Mouse (Mus musculus) midbrain, embryonic 12.5 days (tissue): ENCODE results near the gene Gapt. TPM values are rescaled to one million over a fixed set of nuclear protein-coding genes. Genes with fewer than 3 reads are reported as not detected.
"Not testable (repeated sequence)": the region's sequence is repeated elsewhere in the genome, so short reads cannot be mapped to it uniquely, and the experiment has no call there.

ENCODE experiments used
- ATAC-seq: fragments of 200-750 bp; cut with Nextera tagmentation; 2 replicates; pipeline ENCODE4 v1.8.0; 2017; ENCODE audit warnings: low read depth, moderate TSS enrichment, moderate library complexity; ENCODE audit not compliant: low FRiP score
- H3K27ac ChIP-seq: fragments of 300-500 bp; sonication (generic); replicated peaks from 2 replicates; pipeline ENCODE4 v1.5.1; 2016; ENCODE audit warnings: mild to moderate bottlenecking
- H3K27me3 ChIP-seq: fragments of 300-500 bp; sonication (generic); 2 replicates; pipeline ENCODE4 v1.6.1; 2016; ENCODE audit warnings: mild to moderate bottlenecking
- H3K36me3 ChIP-seq: fragments of 300-500 bp; sonication (generic); 2 replicates; pipeline ENCODE4 v1.6.1; 2016
- H3K4me1 ChIP-seq: fragments of 300-500 bp; sonication (generic); 2 replicates; pipeline ENCODE4 v1.6.1; 2016
- H3K4me2 ChIP-seq: fragments of 300-500 bp; sonication (generic); replicated peaks from 2 replicates; pipeline ENCODE4 v1.6.1; 2016; ENCODE audit warnings: mild to moderate bottlenecking, moderate library complexity
- H3K4me3 ChIP-seq: fragments of 300-500 bp; sonication (generic); 2 replicates; pipeline ENCODE4 v1.5.1; 2016; ENCODE audit warnings: mild to moderate bottlenecking
- H3K9ac ChIP-seq: fragments of 300-500 bp; sonication (generic); replicated peaks from 2 replicates; pipeline ENCODE4 v1.6.1; 2016; ENCODE audit warnings: mild to moderate bottlenecking, moderate library complexity
- H3K9me3 ChIP-seq: fragments of 300-500 bp; sonication (generic); 2 replicates; pipeline ENCODE4 v1.6.1; 2016; ENCODE audit warnings: mild to moderate bottlenecking
- WGBS: fragments of 180-500 bp; shearing (Covaris S2); methylation state at CpG from one replicate; pipeline ENCODE4 v1.1.7; 2016; 5-methylcytosine and 5-hydroxymethylcytosine counted together
- polyA plus RNA-seq: library from polyadenylated mRNA; unstranded; fragments of >200 nt; fragmentation: Nextera tagmentation; extraction: Ambion mirVana; gene quantifications from 2 replicates; pipeline ENCODE4 v1.2.1, GENCODE M21; 2016

Gene Gapt
- 0.17 TPM in 1 of 2 replicates, not detected in the other for polyA plus RNA-seq

- H3K36me3 ChIP-seq, result no peaks in the 10 kb centered on the region
- no peak within 1 kb of the TSS for H3K4me3 ChIP-seq
- H3K27ac ChIP-seq, result no peak within 1 kb of the TSS
- no peak within 1 kb of the TSS for H3K9ac ChIP-seq
- 92% methylated on average over 2 of the region's 2 CpGs for WGBS
- no peaks in the 10 kb centered on the region for H3K9me3 ChIP-seq
- no peaks in the 10 kb centered on the region for H3K4me1 ChIP-seq
- no peak for ATAC-seq
- H3K27me3 ChIP-seq, result no peaks in the 10 kb centered on the region
- no peak within 1 kb of the TSS for H3K4me2 ChIP-seq
These were observed at the start of gene Gapt for GRCm38 (mm10) chr13:110356941-110357340. TSS of gene Gapt (minus strand) at chr13:110357199.

- H3K4me3 ChIP-seq, result no peak overlapping the region
- H3K4me1 ChIP-seq, result no peaks in the 10 kb centered on the region
- H3K27ac ChIP-seq, result no peak overlapping the region
- 76% methylated on average over 5 of the region's 5 CpGs for WGBS
- no peaks in the 10 kb centered on the region for H3K9me3 ChIP-seq
- no peaks in the 10 kb centered on the region for H3K27me3 ChIP-seq
- H3K9ac ChIP-seq, result no peak overlapping the region
- H3K36me3 ChIP-seq, result peaks cover 2% of the 10 kb centered on the region; the same call in 1 of the 2 replicates
- no peak for ATAC-seq
- no peak overlapping the region for H3K4me2 ChIP-seq
These were observed 49.2 kb upstream of the Gapt start for GRCm38 (mm10) chr13:110406152-110406551.

DNA sequence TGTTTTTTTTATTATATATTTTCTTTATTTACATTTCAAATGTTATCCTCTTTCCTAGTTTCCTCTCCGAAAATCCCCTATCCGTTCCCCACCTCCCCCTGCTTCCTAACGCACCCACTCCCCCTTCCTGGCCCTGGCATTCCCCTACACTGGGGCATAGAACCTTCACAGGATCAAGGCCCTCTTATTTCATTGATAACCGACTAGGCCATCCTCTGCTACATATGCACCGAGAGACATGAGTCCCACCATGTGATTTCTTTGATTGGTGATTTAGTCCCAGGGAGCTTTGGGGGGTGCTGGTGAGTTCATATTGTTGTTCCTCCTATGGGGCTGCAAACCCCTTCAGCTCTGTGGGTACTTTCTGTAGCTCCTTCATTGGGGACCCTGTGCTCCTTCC is 47.7 kb upstream of the Gapt start:
- not testable (repeated sequence) for H3K9ac ChIP-seq, H3K27ac ChIP-seq, H3K4me2 ChIP-seq, H3K27me3 ChIP-seq, H3K4me1 ChIP-seq, H3K9me3 ChIP-seq, ATAC-seq, H3K4me3 ChIP-seq
- WGBS, result 86% methylated on average over 5 of the region's 5 CpGs
- H3K36me3 ChIP-seq, result peaks cover 14% of the 10 kb centered on the region

DNA sequence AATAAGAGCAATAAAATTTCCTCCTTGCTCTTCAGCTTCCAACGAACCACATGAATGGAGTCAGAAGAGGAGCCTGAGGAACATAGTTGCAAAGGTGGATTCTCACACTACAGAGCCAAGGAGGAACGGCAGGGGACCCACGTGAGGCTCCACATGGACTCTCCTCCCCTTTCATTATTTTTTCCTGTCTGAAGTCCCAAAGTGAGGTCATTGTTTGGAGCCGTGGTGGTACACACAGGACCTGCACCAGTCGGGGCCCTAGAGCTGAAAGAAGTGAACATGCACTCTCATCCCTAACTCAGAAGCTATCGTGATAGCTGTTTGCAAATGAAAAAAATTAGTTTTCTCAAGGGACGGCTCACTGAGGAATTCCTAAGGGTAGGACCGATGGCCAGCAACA is 47.1 kb upstream of the Gapt start:
- no peaks in the 10 kb centered on the region for H3K27me3 ChIP-seq
- 78% methylated on average over 8 of the region's 8 CpGs for WGBS
- H3K9me3 ChIP-seq, result no peaks in the 10 kb centered on the region
- no peak overlapping the region for H3K27ac ChIP-seq
- ATAC-seq, result no peak
- peaks cover 21% of the 10 kb centered on the region for H3K36me3 ChIP-seq
- H3K4me2 ChIP-seq, result no peak overlapping the region
- no peak overlapping the region for H3K9ac ChIP-seq
- no peak overlapping the region for H3K4me3 ChIP-seq
- H3K4me1 ChIP-seq, result no peaks in the 10 kb centered on the region

DNA sequence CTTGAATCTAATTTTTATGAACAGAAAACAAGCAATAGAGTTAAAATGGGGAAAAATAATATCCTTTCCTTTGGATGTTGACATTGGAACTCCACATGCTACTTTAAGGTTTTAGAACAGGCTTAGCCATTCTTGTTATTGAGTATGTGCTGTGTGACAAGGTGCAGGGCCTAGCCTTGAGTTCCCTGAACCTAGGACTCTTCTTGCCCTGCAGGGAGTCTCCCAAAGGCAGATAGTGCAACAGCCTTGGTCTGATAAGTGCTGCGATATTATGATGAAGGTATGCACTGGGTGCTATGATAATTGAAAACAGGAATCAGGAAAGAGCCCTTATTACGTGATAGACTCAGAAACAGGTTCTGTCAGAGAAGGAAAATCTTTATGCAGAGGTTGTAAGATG is 44.9 kb upstream of the Gapt start:
- Histone ChIP-seq H3K4me3 (no peak overlapping the region), H3K9ac (no peak overlapping the region), H3K4me1 (no peaks in the 10 kb centered on the region), H3K4me2 (no peak overlapping the region), H3K9me3 (no peaks in the 10 kb centered on the region), H3K27ac (no peak overlapping the region), H3K36me3 (peaks cover 35% of the 10 kb centered on the region), H3K27me3 (0 out of 2 replicates have a peak, but pooled peaks cover under 1% of the 10 kb centered on the region)
- ATAC-seq, result no peak
- 94% methylated on average over 2 of the region's 2 CpGs for WGBS

GRCm38 (mm10) chr13:110401443-110401842 is 44.4 kb upstream of the Gapt start:
- H3K36me3 ChIP-seq, result peaks cover 35% of the 10 kb centered on the region
- H3K9ac ChIP-seq, result no peak overlapping the region
- no peak overlapping the region for H3K4me3 ChIP-seq
- no peak for ATAC-seq
- no peaks in the 10 kb centered on the region for H3K4me1 ChIP-seq
- H3K27me3 ChIP-seq, result peaks cover 5% of the 10 kb centered on the region; the same call in 1 of the 2 replicates
- 85% methylated on average over 3 of the region's 3 CpGs for WGBS
- no peaks in the 10 kb centered on the region for H3K9me3 ChIP-seq
- no peak overlapping the region for H3K27ac ChIP-seq
- H3K4me2 ChIP-seq, result no peak overlapping the region

GRCm38 (mm10) chr13:110398513-110399270 is 41.7 kb upstream of the Gapt start:
- Histone ChIP-seq H3K9ac (no peak overlapping the region), H3K4me3 (no peak overlapping the region), H3K36me3 (peaks cover 35% of the 10 kb centered on the region), H3K27ac (no peak overlapping the region), H3K27me3 (peaks cover 8% of the 10 kb centered on the region), H3K4me1 (no peaks in the 10 kb centered on the region), H3K4me2 (peak overlapping the region; percentile 4), H3K9me3 (no peaks in the 10 kb centered on the region)
- 76% methylated on average over 24 of the region's 24 CpGs for WGBS
- ATAC-seq, result no peak

GRCm38 (mm10) chr13:110397750-110398149 is 40.8 kb upstream of the Gapt start:
- no peaks in the 10 kb centered on the region for H3K4me1 ChIP-seq
- ATAC-seq, result no peak
- no peak overlapping the region for H3K9ac ChIP-seq
- H3K27ac ChIP-seq, result no peak overlapping the region
- H3K4me2 ChIP-seq, result 0 out of 2 replicates have a peak overlapping the region, but pooled peaks have one; percentile 4
- WGBS, result 91% methylated on average over 8 of the region's 8 CpGs
- no peak overlapping the region; the same call in 1 of the 2 replicates for H3K4me3 ChIP-seq
- H3K9me3 ChIP-seq, result no peaks in the 10 kb centered on the region
- H3K27me3 ChIP-seq, result peaks cover 16% of the 10 kb centered on the region
- H3K36me3 ChIP-seq, result peaks cover 35% of the 10 kb centered on the region

GRCm38 (mm10) chr13:110395916-110396685 is 39.1 kb upstream of the Gapt start:
- H3K27ac ChIP-seq, result 0 out of 2 replicates have a peak overlapping the region, but pooled peaks have one; percentile 39
- no peaks in the 10 kb centered on the region for H3K9me3 ChIP-seq
- peaks cover 19% of the 10 kb centered on the region for H3K27me3 ChIP-seq
- no peak for ATAC-seq
- WGBS, result 27% methylated on average over 21 of the region's 21 CpGs
- peak overlapping the region; percentile 97 for H3K4me2 ChIP-seq
- H3K9ac ChIP-seq, result peak overlapping the region; percentile 89
- peaks cover 33% of the 10 kb centered on the region for H3K36me3 ChIP-seq
- H3K4me3 ChIP-seq, result peak overlapping the region; percentile 70
- no peaks in the 10 kb centered on the region for H3K4me1 ChIP-seq

GRCm38 (mm10) chr13:110395179-110395794 is 38.3 kb upstream of the Gapt start:
- Histone ChIP-seq H3K27ac (peak overlapping the region; percentile 81), H3K4me1 (no peaks in the 10 kb centered on the region), H3K27me3 (peaks cover 19% of the 10 kb centered on the region), H3K4me3 (peak overlapping the region; percentile 70), H3K9ac (peak overlapping the region; percentile 89), H3K4me2 (peak overlapping the region; percentile 97), H3K36me3 (peaks cover 26% of the 10 kb centered on the region), H3K9me3 (no peaks in the 10 kb centered on the region)
- WGBS, result under 1% methylated on average over 41 of the region's 41 CpGs
- no peak for ATAC-seq

DNA sequence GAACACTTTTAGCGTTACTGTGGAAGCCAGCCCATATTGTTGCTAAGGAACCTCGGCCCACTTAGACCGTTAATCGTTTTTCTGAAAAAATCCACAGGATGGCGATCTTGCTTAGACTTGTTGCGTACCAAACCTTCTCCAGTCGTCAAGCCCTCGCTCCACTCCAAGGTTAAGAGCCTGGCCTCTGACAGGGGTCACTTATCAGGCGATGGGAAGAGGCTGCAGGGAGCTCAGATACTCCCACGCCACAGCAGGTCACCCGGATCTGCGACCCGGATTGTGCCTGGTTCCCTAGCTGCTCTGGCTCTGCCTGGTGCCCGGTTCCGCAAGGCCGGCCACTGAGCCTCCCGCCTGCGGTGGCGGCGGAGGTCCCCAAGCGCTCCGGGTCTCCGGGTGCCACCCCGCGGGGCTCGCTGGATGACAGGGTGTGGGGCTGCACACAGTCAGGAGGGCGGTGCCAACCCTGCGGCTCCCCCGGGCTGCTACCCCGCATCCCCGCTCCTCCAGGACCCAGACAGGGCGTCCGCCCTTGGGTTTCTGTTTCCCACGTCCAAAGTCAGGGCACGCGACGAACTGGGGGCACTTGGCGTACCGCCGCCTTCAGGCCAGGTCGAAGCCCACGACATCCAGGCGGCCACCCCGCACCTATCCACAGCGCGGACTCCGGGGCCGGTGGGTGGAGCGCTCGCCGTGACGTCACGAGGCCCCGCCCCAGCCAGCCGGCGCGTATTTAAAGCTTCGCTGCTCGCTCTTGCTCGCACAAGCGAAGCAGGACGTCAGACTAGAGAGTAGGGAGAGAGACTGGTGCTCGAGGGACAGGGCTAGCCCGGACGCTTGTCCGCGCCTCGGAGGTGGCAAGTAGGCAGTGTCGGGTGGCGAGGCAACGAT is 37.5 kb upstream of the Gapt start, which contains the start of gene Plk2:
Gene Plk2, plus strand, starts transcription at position 756 of the 888 bp plus-strand sequence.
- Histone ChIP-seq H3K9me3 (no peaks in the 10 kb centered on the region), H3K4me3 (peak within 1 kb of the TSS; percentile 70), H3K4me2 (peak within 1 kb of the TSS; percentile 97), H3K4me1 (no peaks in the 10 kb centered on the region), H3K27ac (peak within 1 kb of the TSS; percentile 81), H3K9ac (peak within 1 kb of the TSS; percentile 89), H3K36me3 (peaks cover 19% of the 10 kb centered on the region), H3K27me3 (peaks cover 19% of the 10 kb centered on the region)
- ATAC-seq, result peak; percentile 94
- under 1% methylated on average over 71 of the region's 71 CpGs for WGBS
